Mouse (Mus musculus) heart, embryonic 11.5 days (tissue): ENCODE data around the gene 1700001L19Rik. TPM values are rescaled to one million over a fixed set of nuclear protein-coding genes. Genes with fewer than 3 reads are reported as not detected.
A peak's percentile ranks its signal among the peaks of the same experiment; 100 is the strongest.

Experiments used
- ATAC-seq: fragments of 200-750 bp; cut with Nextera tagmentation; replicated peaks from 2 replicates; pipeline ENCODE4 v1.8.0; 2017; ENCODE audit warnings: moderate library complexity; ENCODE audit not compliant: insufficient number of reproducible peaks, low FRiP score, low TSS enrichment
- H3K27ac ChIP-seq: fragments of 300-500 bp; sonication (generic); 2 replicates; pipeline ENCODE4 v1.5.1; 2014; ENCODE audit warnings: mild to moderate bottlenecking, low read depth, low read length
- H3K27me3 ChIP-seq: fragments of 300-500 bp; sonication (generic); 2 replicates; pipeline ENCODE4 v1.6.1; 2014; ENCODE audit warnings: mild to moderate bottlenecking, low read length, mixed read lengths; ENCODE audit not compliant: control insufficient read depth, insufficient read depth
- H3K36me3 ChIP-seq: fragments of 300-500 bp; sonication (generic); 2 replicates; pipeline ENCODE4 v1.6.1; 2014; ENCODE audit warnings: mild to moderate bottlenecking, low read length, moderate library complexity, mixed read lengths; ENCODE audit not compliant: control insufficient read depth, insufficient read depth
- H3K4me1 ChIP-seq: fragments of 300-500 bp; sonication (generic); 2 replicates; pipeline ENCODE4 v1.6.1; 2014; ENCODE audit warnings: low read length; ENCODE audit not compliant: control insufficient read depth, insufficient read depth
- H3K4me2 ChIP-seq: fragments of 300-500 bp; sonication (generic); 2 replicates; pipeline ENCODE4 v1.6.1; 2014; ENCODE audit warnings: mild to moderate bottlenecking, moderate library complexity
- H3K4me3 ChIP-seq: fragments of 300-500 bp; sonication (generic); 2 replicates; pipeline ENCODE4 v1.5.1; 2014; ENCODE audit warnings: low read depth, low read length
- H3K9ac ChIP-seq: fragments of 300-500 bp; sonication (generic); 2 replicates; pipeline ENCODE4 v1.6.1; 2014; ENCODE audit warnings: mild to moderate bottlenecking, low read depth, low read length, moderate library complexity
- H3K9me3 ChIP-seq: fragments of 300-500 bp; sonication (generic); replicated peaks from 2 replicates; pipeline ENCODE4 v1.6.1; 2016; ENCODE audit warnings: low read length; ENCODE audit not compliant: control insufficient read depth
- WGBS: fragments of 180-500 bp; shearing (Covaris S2); extraction: QIAGEN DNeasy Blood & Tissue Kit; methylation state at CpG from one replicate; pipeline ENCODE4 v1.1.7; 2014; ENCODE audit not compliant: insufficient replicate concordance; 5-methylcytosine and 5-hydroxymethylcytosine counted together
- polyA plus RNA-seq: library from polyadenylated mRNA; unstranded; fragments of >200 nt; fragmentation: Nextera tagmentation; extraction: Ambion mirVana; gene quantifications from 2 replicates; pipeline ENCODE4 v1.2.1, GENCODE M21; 2014

1700001L19Rik gene
- polyA plus RNA-seq, 1 experiment from 2014 or later, result 0.39 TPM

DNA sequence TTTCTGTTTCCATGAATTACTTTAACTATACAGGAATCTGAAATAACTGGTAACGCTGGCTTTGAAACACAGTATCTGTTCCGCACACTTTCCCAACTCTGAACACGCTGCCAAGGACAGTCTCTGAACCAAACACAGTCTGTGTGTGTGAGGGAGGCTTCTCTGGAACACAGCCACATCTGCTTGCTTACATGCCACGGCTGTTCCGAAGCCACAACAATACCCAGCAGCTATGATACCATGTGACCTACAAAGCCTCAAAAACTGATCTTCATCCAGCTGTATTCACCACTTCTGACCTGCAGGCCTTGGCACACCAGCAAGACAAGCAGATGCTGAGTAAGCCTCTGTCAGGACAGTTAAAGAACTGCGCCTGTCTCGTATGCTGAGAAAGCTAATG is 19.3 kb upstream of the 1700001L19Rik start:
- Histone ChIP-seq H3K4me3 (no peak overlapping the region), H3K9me3 (no peaks in the 10 kb centered on the region), H3K4me1 (peaks cover 13% of the 10 kb centered on the region), H3K4me2 (no peak overlapping the region), H3K27me3 (no peaks in the 10 kb centered on the region), H3K9ac (no peak overlapping the region), H3K27ac (no peak overlapping the region), H3K36me3 (peaks cover 14% of the 10 kb centered on the region; the same call in 1 of the 2 replicates)
- WGBS, result 97% methylated on average over 7 of the region's 7 CpGs
- ATAC-seq, result no peak

GRCm38 (mm10) chr13:68581086-68581740 is 16.0 kb upstream of the 1700001L19Rik start:
- peak overlapping the region; percentile 93 for H3K4me3 ChIP-seq
- H3K27me3 ChIP-seq, result no peaks in the 10 kb centered on the region
- H3K4me1 ChIP-seq, result peaks cover 6% of the 10 kb centered on the region; the same call in 1 of the 2 replicates
- H3K36me3 ChIP-seq, result peaks cover 24% of the 10 kb centered on the region
- H3K27ac ChIP-seq, result peak overlapping the region; percentile 74
- no peaks in the 10 kb centered on the region for H3K9me3 ChIP-seq
- ATAC-seq, result no peak; the same call in 1 of the 2 replicates
- WGBS, result 23% methylated on average over 14 of the region's 14 CpGs
- H3K4me2 ChIP-seq, result peak overlapping the region; percentile 83
- H3K9ac ChIP-seq, result peak overlapping the region; percentile 88

GRCm38 (mm10) chr13:68581747-68582516 is 15.3 kb upstream of the 1700001L19Rik start, which contains the start of the genes Mtrr and Fastkd3:
Gene Mtrr (minus strand): TSS chr13:68582149.
Gene Fastkd3 (plus strand): TSS chr13:68582234.
- H3K27me3 ChIP-seq, result no peaks in the 10 kb centered on the region
- peaks cover 6% of the 10 kb centered on the region; the same call in 1 of the 2 replicates for H3K4me1 ChIP-seq
- H3K27ac ChIP-seq, result peak within 1 kb of the TSS; percentile 74
- no peaks in the 10 kb centered on the region for H3K9me3 ChIP-seq
- peak within 1 kb of the TSS; percentile 93 for H3K4me3 ChIP-seq
- under 1% methylated on average over 81 of the region's 81 CpGs for WGBS
- H3K36me3 ChIP-seq, result peaks cover 24% of the 10 kb centered on the region
- peak within 1 kb of the TSS; percentile 88 for H3K9ac ChIP-seq
- peak within 1 kb of the TSS; percentile 83 for H3K4me2 ChIP-seq
- ATAC-seq, result peak; percentile 99

- peak overlapping the region; percentile 88 for H3K9ac ChIP-seq
- H3K27me3 ChIP-seq, result no peaks in the 10 kb centered on the region
- under 1% methylated on average over 11 of the region's 11 CpGs for WGBS
- H3K4me2 ChIP-seq, result peak overlapping the region; percentile 83
- peak overlapping the region; percentile 74; the same call in 1 of the 2 replicates for H3K27ac ChIP-seq
- H3K36me3 ChIP-seq, result peaks cover 24% of the 10 kb centered on the region
- H3K9me3 ChIP-seq, result no peaks in the 10 kb centered on the region
- peaks cover 6% of the 10 kb centered on the region; the same call in 1 of the 2 replicates for H3K4me1 ChIP-seq
- H3K4me3 ChIP-seq, result peak overlapping the region; percentile 93
- no peak for ATAC-seq
Observed at GRCm38 (mm10) chr13:68582517-68582780, 14.8 kb upstream of the 1700001L19Rik start.

GRCm38 (mm10) chr13:68583961-68584360 is 13.3 kb upstream of the 1700001L19Rik start:
- H3K4me2 ChIP-seq, result no peak overlapping the region

DNA sequence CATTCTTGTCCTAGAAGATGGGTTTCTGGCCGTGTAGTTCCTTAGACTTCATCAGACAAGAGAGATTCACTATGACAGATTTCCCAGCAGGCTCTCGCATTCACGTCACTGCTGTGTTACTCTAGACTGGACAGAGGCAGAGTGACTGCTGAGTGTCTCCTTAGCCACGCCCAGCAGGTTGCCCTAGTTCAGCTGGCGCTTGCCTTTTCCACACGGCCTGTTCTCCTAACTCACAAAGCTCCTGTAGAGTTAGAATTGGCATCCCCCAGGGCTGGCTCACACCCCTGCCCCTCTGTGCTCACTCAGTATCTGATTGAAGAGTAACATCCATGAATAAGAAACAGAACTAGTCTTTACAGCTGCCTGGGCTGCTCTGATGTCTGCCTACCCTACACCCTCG is 11.8 kb upstream of the 1700001L19Rik start:
- Histone ChIP-seq H3K36me3 (peaks cover 40% of the 10 kb centered on the region), H3K4me2 (no peak overlapping the region), H3K4me3 (no peak overlapping the region), H3K4me1 (peaks cover 6% of the 10 kb centered on the region; the same call in 1 of the 2 replicates), H3K27ac (no peak overlapping the region), H3K9ac (no peak overlapping the region), H3K27me3 (no peaks in the 10 kb centered on the region), H3K9me3 (no peaks in the 10 kb centered on the region)
- WGBS, result 87% methylated on average over 7 of the region's 7 CpGs
- no peak for ATAC-seq

More at GRCm38 (mm10) chr13:68583961-68584360, 13.3 kb upstream of the 1700001L19Rik start:
- WGBS, result 89% methylated on average over 11 of the region's 11 CpGs
- H3K4me1 ChIP-seq, result peaks cover 6% of the 10 kb centered on the region; the same call in 1 of the 2 replicates
- H3K27ac ChIP-seq, result no peak overlapping the region
- H3K4me3 ChIP-seq, result no peak overlapping the region
- no peaks in the 10 kb centered on the region for H3K27me3 ChIP-seq
- no peak for ATAC-seq
- no peak overlapping the region for H3K9ac ChIP-seq
- peaks cover 34% of the 10 kb centered on the region for H3K36me3 ChIP-seq
- H3K9me3 ChIP-seq, result no peaks in the 10 kb centered on the region

DNA sequence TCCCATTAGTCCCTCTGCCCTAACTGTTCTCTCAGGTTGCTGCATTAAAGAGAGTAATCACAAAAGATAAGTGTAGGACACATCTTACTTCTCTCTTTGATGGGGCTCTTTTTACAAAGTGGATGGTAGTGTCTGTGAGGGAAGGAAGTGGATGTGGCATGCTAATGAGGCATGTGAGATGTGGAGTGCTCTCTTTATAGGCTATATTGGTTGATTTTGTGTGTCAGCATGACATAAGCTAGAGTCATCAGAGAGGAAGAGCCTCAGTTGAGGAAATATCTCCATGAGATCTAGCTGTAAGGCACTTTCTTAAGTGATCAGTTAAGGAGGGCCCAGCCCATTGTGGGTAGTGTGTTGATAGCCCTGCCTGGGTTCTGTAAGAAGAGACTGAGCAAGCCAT is 8.9 kb upstream of the 1700001L19Rik start:
- H3K36me3 ChIP-seq, result peaks cover 56% of the 10 kb centered on the region
- H3K4me1 ChIP-seq, result no peaks in the 10 kb centered on the region
- no peaks in the 10 kb centered on the region for H3K27me3 ChIP-seq
- H3K9me3 ChIP-seq, result no peaks in the 10 kb centered on the region
- no peak overlapping the region for H3K27ac ChIP-seq
- no peak overlapping the region for H3K4me3 ChIP-seq
- no peak for ATAC-seq
- H3K4me2 ChIP-seq, result no peak overlapping the region
- no peak overlapping the region for H3K9ac ChIP-seq

DNA sequence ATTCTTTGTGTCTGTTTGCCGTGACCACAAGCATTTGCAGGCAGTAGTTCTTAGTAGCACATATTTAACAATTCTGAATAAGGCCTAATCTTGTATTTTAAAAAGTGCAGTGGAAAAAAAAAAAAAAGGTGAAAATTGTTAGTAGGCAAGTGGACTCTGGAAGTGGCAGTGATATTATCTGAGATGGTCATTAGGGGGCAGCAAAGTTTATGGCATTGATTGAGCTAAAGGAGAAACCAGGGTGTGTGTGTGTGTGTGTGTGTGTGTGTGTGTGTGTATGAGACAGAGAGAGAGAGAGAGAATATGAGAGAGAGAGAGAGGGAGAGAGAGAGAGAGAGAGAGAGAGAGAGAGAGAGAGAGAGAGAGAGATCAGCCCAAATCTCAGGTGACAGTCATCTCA is 3.4 kb upstream of the 1700001L19Rik start:
- no peak overlapping the region for H3K9ac ChIP-seq
- no peaks in the 10 kb centered on the region for H3K9me3 ChIP-seq
- peaks cover 6% of the 10 kb centered on the region; the same call in 1 of the 2 replicates for H3K27me3 ChIP-seq
- no peak for ATAC-seq
- no peak overlapping the region for H3K4me2 ChIP-seq
- H3K4me3 ChIP-seq, result no peak overlapping the region
- no peaks in the 10 kb centered on the region for H3K4me1 ChIP-seq
- no peak overlapping the region for H3K27ac ChIP-seq
- peaks cover 24% of the 10 kb centered on the region for H3K36me3 ChIP-seq
- WGBS, result 68% methylated on average over 1 of the region's 1 CpGs
